Mouse (Mus musculus) kidney, embryonic 14.5 days (tissue): ENCODE data around the gene Tspoap1. TPM values are rescaled to one million over a fixed set of nuclear protein-coding genes. Genes with fewer than 3 reads are reported as not detected.
A peak's percentile ranks its signal among the peaks of the same experiment; 100 is the strongest.

Experiments used
- ATAC-seq: fragments of 200-750 bp; cut with Nextera tagmentation; 2 replicates; pipeline ENCODE4 v1.8.0; 2017; ENCODE audit warnings: moderate number of reproducible peaks, mild to moderate bottlenecking, moderate TSS enrichment, moderate library complexity; ENCODE audit not compliant: low FRiP score, low TSS enrichment
- H3K27ac ChIP-seq: fragments of 300-500 bp; sonication (generic); 2 replicates; pipeline ENCODE4 v1.5.1; 2014; ENCODE audit warnings: low read depth, mild to moderate bottlenecking, low read length, moderate library complexity, mixed read lengths
- H3K27me3 ChIP-seq: fragments of 300-500 bp; sonication (generic); 2 replicates; pipeline ENCODE4 v1.6.1; 2014; ENCODE audit warnings: mild to moderate bottlenecking, low read length; ENCODE audit not compliant: control insufficient read depth, insufficient read depth
- H3K36me3 ChIP-seq: fragments of 300-500 bp; sonication (generic); 2 replicates; pipeline ENCODE4 v1.6.1; 2014; ENCODE audit warnings: low read length, mixed read lengths; ENCODE audit not compliant: control insufficient read depth, insufficient read depth
- H3K4me1 ChIP-seq: fragments of 300-500 bp; sonication (generic); 2 replicates; pipeline ENCODE4 v1.6.1; 2014; ENCODE audit warnings: low read length, mixed read lengths; ENCODE audit not compliant: control insufficient read depth, insufficient read depth
- H3K4me2 ChIP-seq: fragments of 300-500 bp; sonication (generic); replicated peaks from 2 replicates; pipeline ENCODE4 v1.6.1; 2014; ENCODE audit warnings: low read depth, mild to moderate bottlenecking, low read length
- H3K4me3 ChIP-seq: fragments of 300-500 bp; sonication (generic); 2 replicates; pipeline ENCODE4 v1.5.1; 2014; ENCODE audit warnings: mild to moderate bottlenecking, low read length
- H3K9ac ChIP-seq: fragments of 300-500 bp; sonication (generic); 2 replicates; pipeline ENCODE4 v1.6.1; 2014; ENCODE audit warnings: low read depth, mild to moderate bottlenecking, low read length, moderate library complexity
- H3K9me3 ChIP-seq: fragments of 300-500 bp; sonication (generic); 2 replicates; pipeline ENCODE4 v1.6.1; 2016; ENCODE audit warnings: low read length; ENCODE audit not compliant: control insufficient read depth
- WGBS: fragments of 180-500 bp; shearing (Covaris S2); extraction: QIAGEN DNeasy Blood & Tissue Kit; methylation state at CpG from one replicate; pipeline ENCODE4 v1.1.7; 2014; 5-methylcytosine and 5-hydroxymethylcytosine counted together
- polyA plus RNA-seq: library from polyadenylated mRNA; unstranded; fragments of >200 nt; fragmentation: Nextera tagmentation; extraction: Ambion mirVana; gene quantifications from 2 replicates; pipeline ENCODE4 v1.2.1, GENCODE M21; 2014

Gene Tspoap1
- polyA plus RNA-seq, 1 experiment from 2014 or later, result 4.2 TPM

- 71% methylated on average over 5 of the region's 5 CpGs for WGBS
- Histone ChIP-seq H3K27me3 (peaks cover 5% of the 10 kb centered on the region; the same call in 1 of the 2 replicates), H3K4me3 (no peak overlapping the region), H3K4me1 (peaks cover 9% of the 10 kb centered on the region; the same call in 1 of the 2 replicates), H3K9me3 (no peaks in the 10 kb centered on the region), H3K9ac (no peak overlapping the region), H3K36me3 (no peaks in the 10 kb centered on the region), H3K4me2 (no peak overlapping the region), H3K27ac (no peak overlapping the region)
- ATAC-seq, result no peak
These were observed 5.7 kb upstream of the Tspoap1 start for GRCm38 (mm10) chr11:87754603-87755002.

- ATAC-seq, result no peak
These were observed 4.9 kb upstream of the Tspoap1 start for GRCm38 (mm10) chr11:87755360-87756017.

GRCm38 (mm10) chr11:87756251-87756820, 4.0 kb upstream of the Tspoap1 start:
- Histone ChIP-seq H3K9me3 (no peaks in the 10 kb centered on the region), H3K36me3 (no peaks in the 10 kb centered on the region), H3K4me3 (peak overlapping the region; percentile 7), H3K27me3 (peaks cover 16% of the 10 kb centered on the region), H3K9ac (no peak overlapping the region), H3K4me1 (peaks cover 7% of the 10 kb centered on the region; the same call in 1 of the 2 replicates), H3K27ac (no peak overlapping the region), H3K4me2 (no peak overlapping the region)
- 82% methylated on average over 15 of the region's 15 CpGs for WGBS
- ATAC-seq, result 0 out of 2 replicates have a peak, but pooled peaks have one; percentile 41

More at GRCm38 (mm10) chr11:87755360-87756017, 4.9 kb upstream of the Tspoap1 start:
- H3K27me3 ChIP-seq, result peaks cover 7% of the 10 kb centered on the region
- H3K27ac ChIP-seq, result no peak overlapping the region
- no peaks in the 10 kb centered on the region for H3K9me3 ChIP-seq
- peaks cover 7% of the 10 kb centered on the region; the same call in 1 of the 2 replicates for H3K4me1 ChIP-seq
- no peak overlapping the region for H3K9ac ChIP-seq
- no peaks in the 10 kb centered on the region for H3K36me3 ChIP-seq
- H3K4me2 ChIP-seq, result no peak overlapping the region
- H3K4me3 ChIP-seq, result no peak overlapping the region
- WGBS, result 78% methylated on average over 17 of the region's 17 CpGs

- ATAC-seq, result no peak
- Histone ChIP-seq H3K27ac (no peak overlapping the region), H3K9ac (no peak overlapping the region), H3K4me3 (peak overlapping the region; percentile 7; the same call in 1 of the 2 replicates), H3K36me3 (no peaks in the 10 kb centered on the region), H3K9me3 (no peaks in the 10 kb centered on the region), H3K4me1 (peaks cover 7% of the 10 kb centered on the region; the same call in 1 of the 2 replicates), H3K27me3 (peaks cover 25% of the 10 kb centered on the region), H3K4me2 (no peak overlapping the region)
- WGBS, result 85% methylated on average over 25 of the region's 25 CpGs
These were observed 3.1 kb upstream of the Tspoap1 start for GRCm38 (mm10) chr11:87757001-87757954.

- no peak overlapping the region for H3K9ac ChIP-seq
- H3K9me3 ChIP-seq, result no peaks in the 10 kb centered on the region
- H3K36me3 ChIP-seq, result no peaks in the 10 kb centered on the region
- peaks cover 36% of the 10 kb centered on the region for H3K27me3 ChIP-seq
- no peak overlapping the region for H3K4me3 ChIP-seq
- H3K4me2 ChIP-seq, result no peak overlapping the region
- H3K27ac ChIP-seq, result no peak overlapping the region
- 85% methylated on average over 7 of the region's 7 CpGs for WGBS
- H3K4me1 ChIP-seq, result peaks cover 7% of the 10 kb centered on the region; the same call in 1 of the 2 replicates
- no peak for ATAC-seq
These were observed 2.0 kb upstream of the Tspoap1 start for GRCm38 (mm10) chr11:87758161-87758911.

- Histone ChIP-seq H3K27me3 (peaks cover 43% of the 10 kb centered on the region), H3K27ac (no peak overlapping the region), H3K4me3 (no peak overlapping the region), H3K4me1 (peaks cover 11% of the 10 kb centered on the region; the same call in 1 of the 2 replicates), H3K9me3 (no peaks in the 10 kb centered on the region), H3K4me2 (no peak overlapping the region), H3K9ac (no peak overlapping the region), H3K36me3 (no peaks in the 10 kb centered on the region)
- ATAC-seq, result no peak
- 78% methylated on average over 4 of the region's 4 CpGs for WGBS
These were observed 1.3 kb upstream of the Tspoap1 start for GRCm38 (mm10) chr11:87758957-87759608.

- H3K36me3 ChIP-seq, result no peaks in the 10 kb centered on the region
- no peak overlapping the region for H3K4me3 ChIP-seq
- WGBS, result 1% methylated on average over 3 of the region's 3 CpGs
- H3K9ac ChIP-seq, result no peak overlapping the region
- no peak for ATAC-seq
- no peak overlapping the region for H3K27ac ChIP-seq
- H3K4me1 ChIP-seq, result peaks cover 10% of the 10 kb centered on the region; the same call in 1 of the 2 replicates
- H3K4me2 ChIP-seq, result no peak overlapping the region
- no peaks in the 10 kb centered on the region for H3K9me3 ChIP-seq
- H3K27me3 ChIP-seq, result peaks cover 48% of the 10 kb centered on the region
These were observed 734 bp upstream of the Tspoap1 start for GRCm38 (mm10) chr11:87759609-87760005.

- H3K27me3 ChIP-seq, result peaks cover 62% of the 10 kb centered on the region
- H3K4me1 ChIP-seq, result peaks cover 9% of the 10 kb centered on the region; the same call in 1 of the 2 replicates
- no peak overlapping the region for H3K4me3 ChIP-seq
- H3K27ac ChIP-seq, result no peak overlapping the region
- 65% methylated on average over 11 of the region's 11 CpGs for WGBS
- no peak for ATAC-seq
- H3K9ac ChIP-seq, result no peak overlapping the region
- H3K9me3 ChIP-seq, result no peaks in the 10 kb centered on the region
- H3K36me3 ChIP-seq, result no peaks in the 10 kb centered on the region
- no peak overlapping the region for H3K4me2 ChIP-seq
These were observed 910 bp downstream of the Tspoap1 start for GRCm38 (mm10) chr11:87761181-87761721.
